24 mouse cellular contexts compared by ENCODE assay signal in genomic region chr8:11230277-11230676, GRCm38 (mm10).
DNase-seq lines count a peak whose midpoint lies in the region; ATAC-seq and TF ChIP-seq lines count a peak whose summit lies in the region.
"Had no signal": no experiment of that assay in that cellular context is flagged by ENCODE, and none has a peak within 500 bp of the region (broad histone marks: within the 10 kb centered on the region; RNA-seq: fewer than 3 reads in every experiment).

No protein-coding gene starts in this region.

- peak overlapping the region; percentile 52; the same call in 1 of the 2 replicates for H3K27ac ChIP-seq in midbrain, embryonic 10.5 days (replicated peaks)
- no peak overlapping the region for H3K27ac ChIP-seq in midbrain, embryonic 13.5 days
- no peak overlapping the region for H3K27ac ChIP-seq in midbrain, postnatal 0 days (ENCODE audit: low read depth, low read length)
- H3K27ac ChIP-seq: embryonic facial prominence, embryonic 12.5 days; forebrain, embryonic 13.5 days; heart, embryonic 10.5 days; hindbrain, embryonic 13.5 days; intestine, embryonic 15.5 days had no signal

- DNase-seq in adrenal gland, adult (ENCODE audit: inconsistent age in 2 of 2, low spot score in 1 of 2), result peak; percentile 25 to 71
- DNase-seq in adrenal gland, adult 8-10 months, result no peak
- peak; percentile 21 for DNase-seq in embryo, embryonic 11 days
- no peak for DNase-seq in embryo, embryonic 10.5 days (ENCODE audit: low spot score)
- DNase-seq in midbrain, embryonic 10.5 days (ENCODE audit: low spot score), result no peak
- peak; percentile 24 for DNase-seq in midbrain, postnatal 0 days (ENCODE audit: low spot score)
- DNase-seq in c-Kit-positive CD71-positive TER-119-positive erythroid progenitor cells, embryonic 14.5 days (ENCODE audit: low spot score), result no peak
- DNase-seq: B cell, adult 2 months; cerebellum, adult 18-20 months; cerebellum, adult 9-11 months; cerebellum, postnatal 36 days; gastrocnemius, postnatal 10 days; heart, adult 18-20 months; heart, postnatal 10 days; heart, postnatal 4 days; kidney, adult 18-20 months had no signal

- TF ChIP-seq CTCF in midbrain, postnatal 0 days (IDR thresholded peaks at IDR 0.05), result peak; percentile 42

- no peak for ATAC-seq in midbrain, embryonic 13.5 days
- ATAC-seq in midbrain, postnatal 0 days (ENCODE audit: low FRiP score), result no peak
- ATAC-seq: CD4-positive, CD25-positive, alpha-beta regulatory T cell, adult 4 months; forebrain, embryonic 13.5 days; intestine, embryonic 15.5 days had no signal

- H3K4me1 ChIP-seq in midbrain, embryonic 10.5 days, result peaks cover 11% of the 10 kb centered on the region
- no peaks in the 10 kb centered on the region for H3K4me1 ChIP-seq in midbrain, embryonic 13.5 days (replicated peaks)
- H3K4me1 ChIP-seq in midbrain, postnatal 0 days (ENCODE audit: insufficient read depth, low read length), result no peaks in the 10 kb centered on the region
- H3K4me1 ChIP-seq: embryonic facial prominence, embryonic 12.5 days; intestine, embryonic 15.5 days had no signal

- 55% methylated on average over 4 of the region's 4 CpGs for WGBS in midbrain, embryonic 10.5 days
- 25% methylated on average over 4 of the region's 4 CpGs for WGBS in midbrain, embryonic 13.5 days
- 28% methylated on average over 4 of the region's 4 CpGs for WGBS in midbrain, postnatal 0 days

- peaks cover 12% of the 10 kb centered on the region; the same call in 1 of the 2 replicates for H3K36me3 ChIP-seq in midbrain, embryonic 10.5 days
- H3K36me3 ChIP-seq in midbrain, embryonic 13.5 days, result no peaks in the 10 kb centered on the region
- peaks cover 4% of the 10 kb centered on the region; the same call in 1 of the 2 replicates for H3K36me3 ChIP-seq in midbrain, postnatal 0 days (ENCODE audit: insufficient read depth, low read length)
- H3K36me3 ChIP-seq: G1E; hindbrain, embryonic 13.5 days had no signal

- H3K27me3 ChIP-seq in midbrain, embryonic 10.5 days (ENCODE audit: low read depth, poor library complexity, severe bottlenecking), result no peaks in the 10 kb centered on the region
- no peaks in the 10 kb centered on the region for H3K27me3 ChIP-seq in midbrain, embryonic 13.5 days
- H3K27me3 ChIP-seq in midbrain, postnatal 0 days (ENCODE audit: insufficient read depth, low read length), result no peaks in the 10 kb centered on the region
- H3K27me3 ChIP-seq: embryonic facial prominence, embryonic 12.5 days; forebrain, embryonic 13.5 days; hindbrain, embryonic 13.5 days; intestine, embryonic 15.5 days had no signal

- no peak overlapping the region for H3K4me3 ChIP-seq in midbrain, embryonic 10.5 days
- H3K4me3 ChIP-seq in midbrain, embryonic 13.5 days (replicated peaks), result no peak overlapping the region
- H3K4me3 ChIP-seq in midbrain, postnatal 0 days (ENCODE audit: low read depth, low read length), result no peak overlapping the region
- H3K4me3 ChIP-seq: embryonic facial prominence, embryonic 12.5 days; forebrain, embryonic 13.5 days; heart, embryonic 10.5 days; hindbrain, embryonic 13.5 days; intestine, embryonic 15.5 days had no signal

- no peaks in the 10 kb centered on the region for H3K9me3 ChIP-seq in midbrain, embryonic 10.5 days (replicated peaks)
- H3K9me3 ChIP-seq in midbrain, embryonic 13.5 days, result no peaks in the 10 kb centered on the region
- no peaks in the 10 kb centered on the region for H3K9me3 ChIP-seq in midbrain, postnatal 0 days (ENCODE audit: low read length)
- H3K9me3 ChIP-seq: embryonic facial prominence, embryonic 12.5 days; forebrain, embryonic 13.5 days; G1E; heart, embryonic 10.5 days; hindbrain, embryonic 13.5 days; intestine, embryonic 15.5 days had no signal

- no peak overlapping the region for H3K4me2 ChIP-seq in midbrain, embryonic 13.5 days (replicated peaks)
- H3K4me2 ChIP-seq in midbrain, postnatal 0 days (ENCODE audit: low read depth, low read length, poor library complexity, severe bottlenecking), result no peak overlapping the region
- H3K4me2 ChIP-seq: embryonic facial prominence, embryonic 12.5 days; forebrain, embryonic 13.5 days; hindbrain, embryonic 13.5 days; intestine, embryonic 15.5 days had no signal

- H3K9ac ChIP-seq in midbrain, embryonic 13.5 days (replicated peaks), result no peak overlapping the region
- H3K9ac ChIP-seq in midbrain, postnatal 0 days (replicated peaks; ENCODE audit: low read length, poor library complexity, severe bottlenecking), result no peak overlapping the region
- H3K9ac ChIP-seq: embryonic facial prominence, embryonic 12.5 days; forebrain, embryonic 13.5 days; hindbrain, embryonic 13.5 days; intestine, embryonic 15.5 days had no signal

Comparison
In these comparisons a context has a peak if more than half of its experiments do, and no peak if none do; other contexts are left out.
1. DNase-seq: peak in adrenal gland, adult (2 of 2), embryo, embryonic 11 days (single experiment) and midbrain, postnatal 0 days (single experiment); none in adrenal gland, adult 8-10 months (single experiment), embryo, embryonic 10.5 days (single experiment), midbrain, embryonic 10.5 days (single experiment) and c-Kit-positive CD71-positive TER-119-positive erythroid progenitor cells, embryonic 14.5 days (single experiment).